Mouse (Mus musculus) adrenal gland, postnatal 36 days (tissue): Measurements from ENCODE around the gene Lrrc8c. TPM values are rescaled to one million over a fixed set of nuclear protein-coding genes. Genes with fewer than 3 reads are reported as not detected.

Source experiments
- DNase-seq, 2 experiments: peaks; one replicate each; pipeline ENCODE4 v3.0.0; 2021; ENCODE audit warnings: mixed read lengths in 1 of 2
- total RNA-seq, 2 experiments: library from RNA; stranded (reverse); gene quantifications; 2 replicates each; pipeline ENCODE4 v1.2.3; 2021

Gene Lrrc8c
- total RNA-seq, 2 experiments from 2014 or later: 23.9 to 26.6 TPM

DNA sequence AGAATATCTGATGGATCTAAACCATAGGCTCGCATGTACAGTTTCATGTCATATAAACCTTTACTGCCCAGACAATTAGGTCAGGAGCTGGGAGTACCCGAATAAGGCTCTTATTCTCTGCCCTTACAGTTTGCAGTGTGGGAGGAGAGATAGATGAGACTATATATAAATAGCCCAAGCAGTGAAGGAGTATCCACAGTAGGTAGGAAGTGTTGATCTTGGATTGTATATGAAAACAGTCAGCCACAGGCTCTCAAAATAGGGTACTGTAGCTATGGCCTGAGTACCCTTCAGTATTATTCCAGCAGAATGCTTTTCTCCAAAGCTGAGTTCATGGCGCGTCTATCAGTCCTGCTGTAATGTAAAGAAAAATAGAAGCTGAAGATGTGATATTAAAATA, 27.9 kb downstream of the Lrrc8c start:
- no peak for DNase-seq

DNA sequence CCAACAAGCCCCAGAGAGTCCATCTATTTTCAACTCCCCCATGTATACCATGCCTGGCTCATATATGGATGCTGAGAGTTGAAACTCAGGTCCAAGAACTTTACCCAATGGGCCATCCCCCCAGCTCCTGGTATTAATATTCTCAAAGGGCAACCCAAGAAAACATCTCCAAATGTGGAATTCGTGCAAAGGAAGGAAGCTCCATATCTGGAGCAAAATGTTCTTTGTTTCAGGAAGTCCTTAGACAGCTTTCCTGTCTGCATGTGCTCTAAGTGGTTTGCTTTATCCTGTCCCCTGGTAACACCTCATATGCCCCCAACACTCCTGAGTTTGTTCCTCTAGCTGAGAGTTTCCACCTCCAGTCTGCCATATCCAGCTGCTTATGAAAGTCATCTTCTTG, 32.6 kb downstream of the Lrrc8c start:
- DNase-seq: no peak

DNA sequence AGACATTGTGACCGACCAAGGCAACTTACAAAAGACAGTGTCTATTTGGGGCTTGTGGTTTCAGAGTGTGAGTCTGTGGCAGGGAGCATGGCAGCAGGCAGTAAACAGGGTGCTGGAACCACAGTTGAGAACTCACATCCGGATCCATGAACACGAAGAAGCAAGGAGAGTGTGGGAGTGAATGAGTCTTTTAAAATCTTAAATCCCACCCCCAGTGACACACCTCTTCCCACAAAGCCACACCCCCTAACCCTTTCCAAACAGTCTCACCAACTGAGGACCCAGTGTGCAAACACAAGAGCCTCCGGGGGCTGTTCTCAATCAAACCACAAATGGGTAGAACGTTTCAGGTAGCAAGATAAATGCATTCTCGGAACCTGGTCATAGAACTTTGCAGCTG, 37.1 kb downstream of the Lrrc8c start:
- DNase-seq: no peak

DNA sequence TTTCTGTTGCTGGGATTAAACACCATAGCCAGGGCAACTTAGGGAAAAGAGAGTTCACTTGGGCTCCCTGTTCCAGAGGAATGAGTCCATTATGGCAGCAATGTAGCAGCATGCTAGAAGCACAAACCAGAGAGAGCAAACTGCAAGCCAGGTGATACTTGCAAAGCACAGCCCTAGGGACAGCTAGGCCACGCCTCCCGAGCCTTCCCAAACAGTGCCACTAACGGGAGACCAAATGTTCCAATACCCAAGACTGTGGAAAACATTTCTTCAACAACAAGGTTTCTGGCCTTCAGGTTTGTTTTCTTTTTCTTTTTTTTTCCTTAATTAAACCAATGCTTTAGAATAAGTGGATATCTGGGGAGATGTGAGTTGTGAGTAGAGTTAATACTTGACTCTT, 38.2 kb downstream of the Lrrc8c start:
- no peak for DNase-seq

DNA sequence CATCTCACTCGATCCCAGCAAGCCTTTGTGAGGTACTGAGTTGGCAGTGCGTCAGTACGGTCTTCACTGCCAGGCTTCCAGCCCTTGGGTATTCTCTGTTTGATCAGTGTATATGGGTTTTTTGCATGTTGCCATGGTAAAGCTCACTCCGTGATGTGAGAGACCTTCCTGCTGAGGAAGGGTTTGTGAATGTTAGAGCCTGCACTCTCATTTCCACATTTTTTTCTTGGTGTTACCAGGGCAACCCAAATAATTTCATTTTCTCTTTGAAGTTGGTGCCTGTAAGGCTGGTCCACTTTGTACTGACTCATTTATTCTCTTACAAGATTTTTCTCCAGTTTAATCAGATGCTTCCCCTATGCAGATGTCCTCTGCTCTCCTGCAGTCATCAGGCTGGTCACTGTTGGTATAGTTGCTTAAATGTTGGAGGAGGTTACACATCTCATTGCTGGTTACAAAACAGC, 38.6 kb downstream of the Lrrc8c start:
- peak; percentile 42 to 46 for DNase-seq

DNA sequence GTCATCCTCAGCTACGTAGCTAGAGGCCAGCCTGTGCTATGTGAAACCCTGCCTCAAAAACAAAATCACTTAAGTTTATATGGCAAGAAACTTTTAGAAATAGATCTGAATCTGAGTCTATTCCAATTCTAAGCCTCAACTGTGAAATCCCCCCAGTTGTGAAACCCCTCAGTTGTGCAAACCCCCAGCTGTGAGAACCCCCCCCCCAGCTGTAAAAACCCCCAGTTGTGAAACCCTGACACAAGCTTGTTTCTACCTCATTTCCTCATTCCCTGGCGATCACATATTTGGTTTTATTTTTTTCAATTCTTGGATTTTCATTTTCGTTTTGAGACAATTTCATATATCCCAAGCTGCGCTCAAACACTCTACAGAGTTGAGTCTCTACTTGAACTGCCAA, 39.3 kb downstream of the Lrrc8c start:
- DNase-seq: no peak

DNA sequence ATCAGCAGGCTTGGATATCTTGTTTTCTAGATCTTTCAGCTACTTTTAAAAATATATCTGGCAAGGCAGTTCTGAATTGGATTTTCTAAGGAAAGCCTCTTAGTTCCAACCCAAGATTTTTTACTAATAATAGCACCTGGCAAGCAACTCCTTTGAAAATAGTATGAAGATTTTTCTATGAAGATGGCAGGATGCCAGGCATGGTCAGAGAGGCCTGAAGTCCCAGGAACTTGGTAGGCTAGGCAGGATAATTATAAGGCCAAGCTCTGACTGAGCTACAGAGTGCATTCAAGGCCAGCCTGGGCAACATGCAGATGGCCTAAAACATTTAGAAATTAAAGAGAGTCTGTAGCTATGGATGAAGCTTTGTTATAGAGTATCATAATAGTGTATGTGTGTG, 42.7 kb downstream of the Lrrc8c start:
- peak in 1 of 2 experiments; percentile 38 for DNase-seq

DNA sequence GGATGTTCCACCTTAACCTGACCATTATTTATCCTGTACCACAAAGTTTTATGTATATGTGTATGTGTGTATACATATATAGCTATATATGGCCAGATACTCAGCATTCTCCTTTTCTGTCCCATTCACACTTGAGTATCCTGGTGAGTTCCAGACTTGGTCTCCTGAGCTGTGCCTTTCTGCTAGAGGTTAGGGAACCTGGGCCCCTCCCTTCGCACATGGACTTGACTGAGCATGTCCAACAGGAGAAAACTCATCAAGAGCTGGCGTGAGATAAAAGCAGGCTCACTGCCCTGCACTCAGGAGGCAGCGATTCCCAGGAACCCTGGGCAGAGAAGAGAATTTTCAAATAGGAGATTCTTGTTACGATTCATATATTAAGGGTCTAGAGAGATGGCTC, 45.6 kb downstream of the Lrrc8c start:
- DNase-seq: no peak

DNA sequence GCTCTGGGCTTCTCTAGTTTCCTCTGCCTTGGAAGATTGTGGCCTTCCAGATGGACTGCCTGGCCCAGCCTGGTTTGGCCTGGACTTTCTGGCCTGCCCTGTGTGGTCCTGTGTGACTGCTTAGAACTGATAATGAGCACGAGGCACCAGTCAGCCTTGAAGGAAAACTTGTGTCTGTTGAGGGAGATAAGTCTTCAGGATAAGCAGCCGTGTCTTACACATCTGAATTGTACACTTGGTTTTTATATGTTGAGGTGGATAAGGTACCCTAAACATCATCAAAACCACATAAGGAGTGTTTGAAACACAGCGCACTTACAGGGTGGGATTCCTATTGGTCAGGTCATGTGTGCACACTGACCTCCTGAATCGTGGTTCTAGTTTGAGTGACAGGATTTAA, 46.6 kb downstream of the Lrrc8c start:
- no peak for DNase-seq

DNA sequence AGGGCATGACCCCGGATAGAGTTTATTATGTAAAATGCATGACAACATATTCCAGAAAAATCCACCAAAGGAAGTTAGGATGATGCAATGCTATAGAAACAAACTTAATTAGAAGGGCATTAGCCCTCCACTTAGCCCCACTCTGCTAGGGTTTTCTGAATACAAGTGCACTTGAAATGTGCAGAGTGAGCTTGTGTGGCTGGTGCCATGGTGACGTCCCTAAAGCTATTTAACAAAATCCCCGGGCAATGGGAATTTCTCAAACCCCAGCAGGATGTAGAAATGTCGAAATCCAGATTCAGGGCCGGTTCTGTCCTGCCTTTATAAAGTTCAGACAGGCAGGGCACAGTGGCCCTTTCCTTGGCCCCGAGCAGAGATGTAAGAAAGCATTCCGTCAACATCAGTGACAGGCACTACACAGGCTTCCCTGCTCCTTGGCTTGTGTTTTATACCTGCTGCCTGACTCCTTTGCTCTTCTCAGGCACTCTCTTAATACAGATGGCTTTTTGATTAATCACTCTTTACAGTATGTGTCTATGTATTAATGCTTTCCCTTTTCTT, 47.7 kb downstream of the Lrrc8c start:
- no peak for DNase-seq

DNA sequence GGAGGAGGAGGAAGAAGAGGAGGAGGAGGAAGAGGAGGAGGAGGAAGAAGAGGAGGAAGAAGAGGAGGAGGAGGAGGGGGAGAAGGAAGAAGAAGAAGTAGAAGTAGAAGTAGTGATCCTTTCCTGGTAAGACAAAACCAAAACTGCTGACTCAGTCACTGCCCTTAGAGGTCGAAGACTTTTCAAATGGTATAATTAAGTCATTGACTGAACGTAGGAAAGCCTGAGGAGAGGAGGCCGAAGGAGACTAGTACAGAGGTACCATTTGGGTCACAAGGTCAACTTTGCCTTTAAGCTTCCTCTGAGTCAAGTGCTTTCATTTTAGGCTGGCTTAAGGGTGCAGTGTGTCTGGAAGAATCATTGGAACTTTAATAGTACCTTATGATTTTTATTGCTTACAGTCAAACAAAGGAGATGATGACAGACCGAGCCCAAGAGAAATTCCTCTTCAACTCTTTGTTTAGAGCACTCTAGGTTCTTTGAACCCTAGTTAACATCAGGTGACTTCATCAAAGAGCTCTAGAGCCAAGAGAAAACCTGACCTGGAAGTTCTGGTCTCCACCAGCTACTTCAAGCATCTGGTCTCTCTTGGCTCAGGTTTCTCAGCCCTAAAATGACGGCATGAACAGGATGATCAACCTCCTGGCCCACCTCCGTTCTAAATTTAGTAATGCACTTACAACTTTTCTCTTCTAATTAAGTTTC, 49.0 kb downstream of the Lrrc8c start:
- no peak for DNase-seq

DNA sequence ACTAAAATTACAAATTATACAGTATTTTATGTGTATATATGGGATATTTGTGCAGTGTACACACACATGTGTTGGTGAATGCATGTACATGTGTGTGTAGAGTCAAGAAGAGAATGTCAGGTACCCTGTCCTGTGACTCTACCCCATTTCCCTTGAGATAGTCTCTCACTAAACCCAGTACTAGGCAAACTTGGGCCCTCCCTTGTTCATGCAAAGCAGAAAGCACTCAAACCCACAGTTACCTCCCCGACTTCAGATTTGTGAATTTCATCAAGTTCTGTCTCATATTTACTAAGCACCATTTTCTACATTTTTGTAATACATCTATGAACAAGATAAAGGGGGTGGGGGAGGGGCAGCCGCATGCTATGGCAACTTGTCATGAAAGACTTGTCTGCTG, 50.0 kb downstream of the Lrrc8c start:
- no peak for DNase-seq

DNA sequence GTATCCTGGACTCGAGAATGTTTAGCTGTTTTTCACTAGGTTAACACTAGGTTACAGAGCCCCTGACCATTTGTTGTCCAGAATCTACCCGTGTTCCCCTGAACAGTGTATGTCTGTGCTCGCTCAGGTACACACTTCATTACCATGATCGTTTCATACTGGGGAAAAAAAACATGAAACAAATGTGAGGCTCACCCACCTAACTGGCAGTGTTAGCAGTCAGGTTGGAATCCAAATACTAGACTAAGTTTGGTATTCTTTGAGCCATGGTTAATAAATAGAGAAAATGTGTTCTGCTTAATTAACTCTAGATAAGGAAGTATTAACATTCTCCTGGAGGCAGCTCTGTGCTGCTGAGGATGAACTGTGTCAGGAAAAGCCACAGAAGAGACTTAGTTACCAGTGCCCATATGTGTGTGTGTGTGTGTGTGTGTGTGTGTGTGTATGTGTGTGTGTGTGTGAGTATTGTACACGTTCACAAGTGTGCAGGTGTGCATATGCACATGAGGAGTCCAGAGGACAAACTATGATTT, 53.0 kb downstream of the Lrrc8c start:
- no peak for DNase-seq

DNA sequence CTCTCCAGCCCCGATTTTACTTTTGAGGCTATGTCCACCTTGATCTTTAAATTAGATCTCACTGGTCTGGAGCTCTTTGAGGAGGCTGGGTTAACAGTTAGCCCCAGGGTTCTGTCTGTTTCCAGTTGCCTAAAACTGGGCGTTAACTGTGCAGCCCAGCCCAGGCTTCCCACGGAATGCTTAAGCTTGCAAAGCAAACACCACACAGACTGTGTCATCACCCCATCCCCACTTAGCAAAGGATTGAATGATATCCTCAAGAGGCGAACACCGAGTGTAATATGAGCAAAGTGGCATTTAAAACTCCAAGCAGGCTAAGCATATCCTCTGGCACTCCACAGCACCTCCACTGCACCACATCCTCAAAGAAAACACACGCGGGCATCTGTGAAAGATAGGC, 53.7 kb downstream of the Lrrc8c start:
- no peak for DNase-seq

DNA sequence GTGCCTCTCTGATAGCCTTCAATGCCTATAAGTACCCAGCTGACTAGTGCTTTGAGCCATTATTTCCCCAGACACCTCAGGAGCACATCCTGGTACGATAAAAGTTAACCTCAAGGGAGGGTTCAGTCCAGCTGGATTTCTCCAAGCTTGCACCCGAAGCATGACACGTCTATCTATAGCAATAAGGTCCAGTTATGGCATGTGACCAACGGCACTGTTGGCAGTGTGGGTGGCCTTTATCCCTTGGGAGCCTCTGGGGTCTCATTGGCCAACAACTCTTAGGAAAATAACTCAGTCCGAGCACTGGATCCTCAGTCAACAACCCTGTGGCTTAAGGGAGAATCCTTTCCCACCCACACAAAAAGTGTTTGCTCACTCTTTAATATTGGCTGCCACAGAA, 55.6 kb downstream of the Lrrc8c start:
- DNase-seq: no peak

DNA sequence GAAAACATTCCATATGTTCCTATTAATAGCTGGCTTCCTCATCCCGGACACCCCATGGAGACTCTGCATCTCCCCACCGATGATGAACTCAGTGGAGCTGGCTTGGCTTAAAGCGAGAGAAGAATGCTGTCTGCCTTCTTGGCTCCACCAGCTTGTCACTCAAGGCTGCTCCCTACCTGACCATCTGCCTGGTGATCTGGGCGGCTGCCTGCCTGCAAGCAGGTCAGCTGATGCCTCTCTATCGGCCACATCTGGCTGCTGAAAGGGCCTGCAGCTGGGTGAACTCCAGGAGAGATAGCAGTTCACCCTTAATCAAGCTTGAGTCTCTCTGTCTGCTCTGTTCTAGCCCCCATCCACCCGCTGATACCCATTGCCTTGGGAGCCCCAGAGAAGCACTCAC, 56.7 kb downstream of the Lrrc8c start:
- DNase-seq: no peak

DNA sequence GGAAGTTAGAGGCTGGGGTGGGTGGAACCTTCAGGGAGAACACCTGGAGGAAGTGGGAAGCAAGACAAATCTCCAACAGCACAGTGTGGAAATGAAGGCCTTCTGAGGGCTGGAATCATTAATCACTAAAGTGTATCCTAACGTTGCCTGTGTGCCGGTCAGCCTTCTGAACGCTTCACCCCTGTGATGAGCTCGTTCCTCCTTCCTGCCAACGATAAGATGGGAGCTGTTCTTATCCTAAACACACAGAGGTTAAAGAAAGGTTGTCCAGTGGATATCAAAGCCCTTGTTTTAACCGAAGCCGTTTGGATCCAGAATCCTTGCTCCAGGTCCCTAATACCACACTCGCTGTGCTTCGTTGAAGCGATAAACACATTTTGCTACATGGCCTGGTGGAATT, 61.7 kb downstream of the Lrrc8c start:
- DNase-seq: no peak

DNA sequence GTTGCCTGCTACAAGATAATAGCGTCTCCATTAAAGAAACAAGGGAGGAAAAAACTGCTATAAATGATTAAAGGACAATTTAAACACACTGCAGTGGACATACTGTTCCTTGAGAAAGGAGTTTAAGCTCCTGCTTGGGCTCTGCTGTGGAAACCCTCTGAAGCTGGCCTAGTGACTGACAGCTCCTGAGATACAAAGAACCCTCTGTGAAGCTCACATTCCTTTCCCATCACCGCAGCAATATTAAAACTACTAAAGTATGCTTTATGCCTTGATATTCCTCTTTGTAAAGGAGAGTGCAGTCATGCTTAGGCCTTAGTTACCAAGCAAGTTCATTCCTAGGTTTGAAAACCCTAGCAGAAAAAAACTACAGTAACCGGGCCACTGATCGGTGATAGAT, 66.7 kb downstream of the Lrrc8c start:
- DNase-seq: no peak

DNA sequence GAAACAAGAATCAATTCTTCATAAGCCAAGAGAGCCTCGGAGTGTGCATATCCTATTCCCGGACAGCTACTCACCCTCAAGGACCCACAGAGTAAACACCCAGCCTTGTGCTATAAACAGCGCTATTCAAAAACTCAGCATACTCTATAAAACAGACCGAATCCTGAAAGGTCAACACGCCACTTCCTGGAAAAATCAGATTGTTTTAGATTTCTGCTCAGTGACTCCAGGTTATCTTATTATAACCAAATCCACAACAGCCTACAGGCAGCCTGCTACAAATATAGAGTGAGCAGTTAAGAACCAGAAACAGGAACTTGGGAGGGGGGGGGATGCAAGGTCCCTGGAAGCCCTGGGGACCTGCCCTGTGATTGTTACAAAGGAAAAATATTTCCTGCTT, 67.5 kb downstream of the Lrrc8c start:
- peak in 1 of 2 experiments; percentile 37 for DNase-seq

DNA sequence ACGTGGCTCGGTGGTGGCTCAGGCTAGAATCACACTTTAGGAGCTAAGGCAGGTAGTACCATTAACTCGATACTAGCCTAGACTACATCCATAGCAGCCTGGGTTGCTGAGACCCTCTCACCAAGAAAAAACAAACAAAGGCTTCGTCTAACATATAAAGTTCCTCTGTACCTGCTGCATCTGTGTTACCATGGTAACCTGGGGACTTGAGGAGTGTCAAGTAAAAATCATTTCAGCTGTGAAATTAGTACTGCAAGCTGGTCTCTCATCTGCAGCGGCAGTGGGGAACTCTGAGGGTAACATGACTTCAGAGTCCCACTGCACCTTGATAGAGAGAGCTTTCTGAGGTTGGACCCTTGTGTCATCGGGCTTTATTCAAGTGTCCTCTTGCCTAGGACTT, 68.3 kb downstream of the Lrrc8c start:
- DNase-seq: no peak

DNA sequence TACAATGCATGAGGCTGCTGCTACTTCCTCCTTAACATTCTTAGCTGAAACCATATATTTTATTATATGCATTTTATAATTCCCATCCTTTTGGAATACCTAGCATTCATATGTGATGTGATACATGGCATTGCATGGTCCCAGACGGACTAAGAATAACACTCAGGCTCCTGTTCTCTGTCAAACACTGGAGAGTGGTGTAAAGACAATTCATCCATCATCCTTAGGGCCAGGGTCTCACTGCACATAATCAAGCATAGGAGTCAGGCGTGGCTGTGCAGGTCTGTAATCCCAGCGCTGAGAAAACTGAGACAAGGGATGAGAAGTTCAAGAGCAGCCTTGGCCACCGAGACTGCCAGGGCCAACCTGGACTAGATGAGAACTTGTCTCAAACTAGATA, 69.5 kb downstream of the Lrrc8c start:
- no peak for DNase-seq

DNA sequence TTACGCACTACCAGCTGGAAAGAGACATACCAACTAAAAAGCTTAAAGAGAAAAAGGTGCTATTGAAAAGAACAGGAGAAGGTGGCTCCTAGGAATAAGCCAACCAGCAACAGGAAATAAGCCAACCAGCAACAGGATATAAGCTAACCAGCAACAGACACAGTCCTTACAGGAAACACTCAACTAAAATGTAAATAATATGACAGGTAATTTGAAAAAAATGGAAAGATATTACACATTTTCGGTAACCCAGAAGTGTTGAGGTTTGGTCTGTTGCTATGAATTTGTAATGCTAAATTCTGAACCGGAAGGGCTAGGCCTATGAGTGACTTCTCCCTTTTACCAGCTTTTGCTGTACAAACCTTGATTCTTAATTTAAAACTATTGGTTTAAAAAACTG, 69.9 kb downstream of the Lrrc8c start:
- DNase-seq: no peak

DNA sequence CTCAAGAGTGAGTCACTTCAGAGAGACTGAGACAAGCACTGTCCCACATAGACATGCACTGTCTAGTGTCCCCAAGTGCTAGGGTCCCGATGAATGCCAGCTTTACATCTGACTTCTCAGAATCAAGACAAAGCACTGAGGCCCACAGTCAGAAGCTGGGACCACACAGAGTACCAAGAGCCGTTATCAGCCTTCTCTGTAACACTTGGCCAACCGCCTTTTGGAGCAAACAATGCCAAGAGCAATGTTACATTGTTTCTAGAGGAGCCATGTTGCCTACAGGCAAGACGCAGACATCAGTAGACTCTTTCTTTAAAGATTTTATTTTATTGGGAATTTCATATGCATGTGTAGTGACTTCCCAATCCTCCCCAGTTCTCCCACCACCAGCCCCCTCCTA, 73.2 kb downstream of the Lrrc8c start:
- DNase-seq: no peak

DNA sequence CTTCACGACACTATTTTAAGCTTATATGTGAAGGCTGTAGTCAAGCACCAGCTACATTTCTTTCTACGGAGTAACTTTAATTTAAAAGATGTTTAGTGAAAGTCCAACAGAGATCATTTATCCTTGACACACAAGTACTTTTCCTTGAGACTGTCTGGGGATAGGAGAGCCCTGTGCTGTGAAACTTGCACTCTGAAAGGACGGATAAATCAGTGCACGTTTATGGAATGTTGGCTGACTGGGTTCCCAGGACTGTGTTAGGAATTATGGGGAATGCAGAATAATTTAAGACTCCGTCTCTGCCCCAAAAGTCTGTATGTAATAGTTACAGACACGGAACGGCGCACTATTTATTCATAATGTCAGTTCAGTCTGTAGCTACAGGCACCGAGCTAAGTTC, 74.4 kb downstream of the Lrrc8c start:
- no peak for DNase-seq
